Mouse (Mus musculus) bone marrow, adult 2 months (tissue): ENCODE results near the gene Atp8a2.

ENCODE experiments used
- CTCF ChIP-seq: fragments of 200-500 bp; IDR thresholded peaks from 2 replicates; pipeline ENCODE4 v1.5.1; 2011; ENCODE audit warnings: low read length, control low read depth; ENCODE audit not compliant: control insufficient read depth, insufficient read depth
- POLR2A ChIP-seq: fragments of 200-500 bp; IDR thresholded peaks from 2 replicates; pipeline ENCODE4 v1.6.1; 2011; ENCODE audit warnings: low read depth, mild to moderate bottlenecking, control low read depth, low read length, borderline replicate concordance; ENCODE audit not compliant: control insufficient read depth

DNA sequence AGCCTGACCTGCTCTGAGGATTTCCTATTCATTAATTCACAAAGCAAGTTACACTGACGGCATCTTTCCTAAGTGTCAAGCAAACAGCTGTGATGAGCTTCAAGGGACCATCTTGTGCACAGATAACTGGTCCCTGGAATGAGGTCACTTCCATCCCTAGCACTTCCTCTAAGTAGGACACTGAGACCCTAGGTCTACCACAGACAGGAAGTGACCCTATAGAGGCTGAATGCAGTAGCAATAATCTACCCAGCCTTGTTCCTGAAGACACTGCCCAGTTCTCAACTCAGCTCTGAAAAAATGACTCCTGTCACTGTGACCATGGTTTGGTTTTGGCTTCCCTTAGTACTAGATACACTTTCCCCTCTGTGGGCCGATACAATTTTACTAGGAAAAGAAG, 219.0 kb downstream of the Atp8a2 start:
- TF ChIP-seq CTCF: no peak
- TF ChIP-seq POLR2A: no peak
